Mouse (Mus musculus): ENCODE results near the gene Cep135. TPM values are rescaled to one million over a fixed set of nuclear protein-coding genes. Genes with fewer than 3 reads are reported as not detected.

Cep135 gene
- polyA plus RNA-seq, 1 experiment from 2014 or later: 8.0 TPM

DNA sequence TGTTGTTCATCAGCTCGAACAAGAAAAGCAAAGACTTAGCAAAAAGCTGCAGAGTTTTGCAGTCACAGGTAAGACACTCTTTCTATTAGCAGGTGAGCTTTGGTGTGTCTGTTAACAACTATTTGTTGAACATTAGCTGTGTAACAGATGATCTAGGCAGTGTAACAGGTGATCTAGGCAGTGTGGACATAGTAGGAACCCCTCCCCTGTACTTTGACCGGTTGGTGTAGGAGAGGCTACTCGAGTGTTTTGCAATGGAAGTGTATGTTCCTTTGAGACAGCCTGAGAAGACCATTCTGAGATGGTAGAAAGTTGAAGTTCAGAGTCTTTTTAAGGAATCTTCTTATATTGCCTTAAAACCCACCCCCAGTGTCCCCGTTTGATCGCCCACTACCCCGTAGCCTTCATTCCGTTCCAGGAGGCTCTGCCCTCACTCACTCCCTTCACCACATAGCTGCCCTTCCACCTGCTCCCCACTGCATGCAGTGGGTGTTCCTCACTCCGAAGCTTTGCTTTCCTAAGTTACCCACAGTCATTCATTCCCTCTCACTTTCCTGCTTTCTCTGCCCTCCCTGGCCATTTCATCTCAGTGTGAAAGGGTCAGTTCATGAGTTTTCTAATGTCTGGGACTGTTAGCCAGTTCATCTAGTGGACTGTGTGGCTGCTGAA is 21.3 kb downstream of the Cep135 start:
- 93% methylated on average over 8 of the region's 8 CpGs for WGBS
- ATAC-seq (ENCODE audit: insufficient number of reproducible peaks, low FRiP score, low TSS enrichment, low read depth): no peak
- Histone ChIP-seq H3K9ac (no peak overlapping the region), H3K9me3 (replicated peaks) (no peaks in the 10 kb centered on the region), H3K4me3 (replicated peaks) (no peak overlapping the region), H3K4me2 (replicated peaks) (no peak overlapping the region), H3K4me1 (no peaks in the 10 kb centered on the region), H3K36me3 (peaks cover 60% of the 10 kb centered on the region), H3K27me3 (no peaks in the 10 kb centered on the region), H3K27ac (replicated peaks) (no peak overlapping the region)

- Histone ChIP-seq H3K9me3 (replicated peaks) (no peaks in the 10 kb centered on the region), H3K4me2 (replicated peaks) (no peak overlapping the region), H3K4me3 (replicated peaks) (no peak overlapping the region), H3K4me1 (no peaks in the 10 kb centered on the region), H3K36me3 (peaks cover 65% of the 10 kb centered on the region), H3K27ac (replicated peaks) (peak overlapping the region; percentile 44; the same call in 1 of the 2 replicates), H3K27me3 (no peaks in the 10 kb centered on the region), H3K9ac (no peak overlapping the region)
- 62% methylated on average over 6 of the region's 6 CpGs for WGBS
- ATAC-seq (ENCODE audit: insufficient number of reproducible peaks, low FRiP score, low TSS enrichment, low read depth): no peak
Measured at GRCm38 (mm10) chr5:76612867-76613499, 24.5 kb downstream of the Cep135 start.

DNA sequence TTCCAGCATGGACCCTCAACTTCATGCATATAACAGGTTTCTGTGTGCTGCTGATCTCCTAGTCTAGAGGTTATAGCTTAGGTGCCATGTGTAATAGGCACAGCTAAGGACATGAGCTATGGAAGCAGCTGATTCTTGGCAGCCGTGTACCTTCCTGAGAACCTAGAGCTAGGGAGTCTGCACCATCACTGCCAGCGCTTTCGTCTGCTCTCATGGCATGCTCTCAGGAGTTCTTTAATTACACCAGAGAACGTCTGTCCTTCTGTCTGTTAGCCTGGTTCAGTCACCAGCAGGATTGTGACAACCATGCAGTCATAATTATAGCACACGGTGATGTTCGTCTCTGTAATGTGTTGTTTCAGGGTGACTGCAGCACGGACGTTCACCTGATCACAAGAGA is 26.8 kb downstream of the Cep135 start:
- Histone ChIP-seq H3K9ac (no peak overlapping the region), H3K36me3 (peaks cover 66% of the 10 kb centered on the region), H3K4me3 (replicated peaks) (no peak overlapping the region), H3K9me3 (replicated peaks) (no peaks in the 10 kb centered on the region), H3K4me1 (no peaks in the 10 kb centered on the region), H3K27me3 (no peaks in the 10 kb centered on the region), H3K27ac (replicated peaks) (no peak overlapping the region), H3K4me2 (replicated peaks) (no peak overlapping the region)
- no peak for ATAC-seq (ENCODE audit: insufficient number of reproducible peaks, low FRiP score, low TSS enrichment, low read depth)
- WGBS: 88% methylated on average over 8 of the region's 8 CpGs

- Histone ChIP-seq H3K4me1 (no peaks in the 10 kb centered on the region), H3K36me3 (peaks cover 60% of the 10 kb centered on the region), H3K9me3 (replicated peaks) (no peaks in the 10 kb centered on the region), H3K4me3 (replicated peaks) (no peak overlapping the region), H3K27ac (replicated peaks) (no peak overlapping the region), H3K27me3 (no peaks in the 10 kb centered on the region), H3K4me2 (replicated peaks) (no peak overlapping the region), H3K9ac (no peak overlapping the region)
- ATAC-seq (ENCODE audit: insufficient number of reproducible peaks, low FRiP score, low TSS enrichment, low read depth): no peak
- WGBS: 75% methylated on average over 2 of the region's 2 CpGs
Measured at GRCm38 (mm10) chr5:76616196-76616747, 27.8 kb downstream of the Cep135 start.

- WGBS: 81% methylated on average over 7 of the region's 7 CpGs
- Histone ChIP-seq H3K9me3 (replicated peaks) (no peaks in the 10 kb centered on the region), H3K27me3 (no peaks in the 10 kb centered on the region)
Measured at GRCm38 (mm10) chr5:76618750-76619149, 30.3 kb downstream of the Cep135 start.

DNA sequence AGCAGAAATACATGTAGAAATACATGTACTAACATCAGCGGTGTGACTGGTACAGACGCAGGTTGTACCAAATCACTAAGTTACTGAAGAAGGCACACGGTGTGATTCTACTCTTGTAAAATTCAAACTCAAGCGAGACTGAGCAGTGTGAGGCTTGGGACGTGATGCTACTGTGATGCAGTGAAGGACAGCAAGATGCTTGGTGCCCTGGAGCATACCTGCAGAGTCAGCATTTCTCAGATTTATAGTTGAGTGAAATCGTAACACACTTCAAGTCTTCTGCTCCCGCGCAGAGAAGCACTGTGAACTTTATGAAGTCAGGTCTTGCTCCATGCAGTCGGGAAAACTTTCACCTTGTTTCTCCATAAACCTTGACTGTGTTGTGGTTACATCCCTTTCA is 35.3 kb downstream of the Cep135 start:
- 92% methylated on average over 9 of the region's 9 CpGs for WGBS
- Histone ChIP-seq H3K36me3 (peaks cover 28% of the 10 kb centered on the region), H3K4me3 (replicated peaks) (no peak overlapping the region), H3K27ac (replicated peaks) (no peak overlapping the region), H3K4me2 (replicated peaks) (no peak overlapping the region), H3K4me1 (no peaks in the 10 kb centered on the region), H3K27me3 (no peaks in the 10 kb centered on the region), H3K9me3 (replicated peaks) (no peaks in the 10 kb centered on the region), H3K9ac (no peak overlapping the region)
- ATAC-seq (ENCODE audit: insufficient number of reproducible peaks, low FRiP score, low TSS enrichment, low read depth): no peak

More at GRCm38 (mm10) chr5:76618750-76619149, 30.3 kb downstream of the Cep135 start:
- H3K9ac ChIP-seq: no peak overlapping the region
- no peak overlapping the region for H3K4me3 ChIP-seq (replicated peaks)
- no peak for ATAC-seq (ENCODE audit: insufficient number of reproducible peaks, low FRiP score, low TSS enrichment, low read depth)
- peaks cover 55% of the 10 kb centered on the region for H3K36me3 ChIP-seq
- no peak overlapping the region for H3K27ac ChIP-seq (replicated peaks)
- H3K4me2 ChIP-seq (replicated peaks): no peak overlapping the region
- H3K4me1 ChIP-seq: no peaks in the 10 kb centered on the region

- no peak overlapping the region for H3K9ac ChIP-seq
- H3K36me3 ChIP-seq: peaks cover 20% of the 10 kb centered on the region
- no peak overlapping the region for H3K4me2 ChIP-seq (replicated peaks)
- whole genome bisulfite sequencing: 90% methylated on average over 1 of the region's 1 CpGs
- ATAC-seq (ENCODE audit: insufficient number of reproducible peaks, low FRiP score, low TSS enrichment, low read depth): no peak
- no peaks in the 10 kb centered on the region for H3K4me1 ChIP-seq
- no peaks in the 10 kb centered on the region for H3K9me3 ChIP-seq (replicated peaks)
- no peaks in the 10 kb centered on the region for H3K27me3 ChIP-seq
- no peak overlapping the region for H3K27ac ChIP-seq (replicated peaks)
- no peak overlapping the region for H3K4me3 ChIP-seq (replicated peaks)
Measured at GRCm38 (mm10) chr5:76627770-76628169, 39.3 kb downstream of the Cep135 start.

- 64% methylated on average over 10 of the region's 10 CpGs for WGBS
- H3K4me2 ChIP-seq (replicated peaks): no peak overlapping the region
- no peaks in the 10 kb centered on the region for H3K27me3 ChIP-seq
- H3K4me1 ChIP-seq: no peaks in the 10 kb centered on the region
- no peak for ATAC-seq (ENCODE audit: insufficient number of reproducible peaks, low FRiP score, low TSS enrichment, low read depth)
- no peak overlapping the region for H3K4me3 ChIP-seq (replicated peaks)
- no peak overlapping the region for H3K9ac ChIP-seq
- no peak overlapping the region for H3K27ac ChIP-seq (replicated peaks)
- no peaks in the 10 kb centered on the region for H3K9me3 ChIP-seq (replicated peaks)
- peaks cover 52% of the 10 kb centered on the region for H3K36me3 ChIP-seq
Measured at GRCm38 (mm10) chr5:76634012-76634411, 45.5 kb downstream of the Cep135 start.

DNA sequence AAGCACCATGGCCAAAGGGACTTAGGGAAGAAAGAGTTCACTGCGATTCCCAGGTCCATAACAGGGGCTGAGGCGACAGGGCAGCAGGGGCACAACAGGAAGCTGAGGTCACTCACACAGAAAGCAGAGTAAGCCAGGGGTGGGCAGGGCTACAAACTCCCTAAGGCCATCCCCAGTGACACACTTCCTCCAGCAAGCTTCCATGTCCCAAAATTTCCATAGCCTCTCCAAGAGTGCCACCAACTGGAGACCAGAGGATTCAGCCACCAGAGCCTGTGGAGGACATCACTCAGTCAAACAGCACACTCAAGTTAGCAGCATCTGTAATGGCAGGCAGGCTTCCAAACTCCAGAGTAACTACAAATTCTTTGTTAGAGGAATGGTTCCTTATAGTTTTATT is 47.1 kb downstream of the Cep135 start:
- no peak overlapping the region for H3K4me2 ChIP-seq (replicated peaks)
- no peak for ATAC-seq (ENCODE audit: insufficient number of reproducible peaks, low FRiP score, low TSS enrichment, low read depth)
- no peak overlapping the region for H3K9ac ChIP-seq
- peaks cover 64% of the 10 kb centered on the region for H3K36me3 ChIP-seq
- no peak overlapping the region for H3K4me3 ChIP-seq (replicated peaks)
- H3K9me3 ChIP-seq (replicated peaks): no peaks in the 10 kb centered on the region
- WGBS: 71% methylated on average over 2 of the region's 2 CpGs
- H3K27me3 ChIP-seq: no peaks in the 10 kb centered on the region
- H3K4me1 ChIP-seq: no peaks in the 10 kb centered on the region
- no peak overlapping the region for H3K27ac ChIP-seq (replicated peaks)

DNA sequence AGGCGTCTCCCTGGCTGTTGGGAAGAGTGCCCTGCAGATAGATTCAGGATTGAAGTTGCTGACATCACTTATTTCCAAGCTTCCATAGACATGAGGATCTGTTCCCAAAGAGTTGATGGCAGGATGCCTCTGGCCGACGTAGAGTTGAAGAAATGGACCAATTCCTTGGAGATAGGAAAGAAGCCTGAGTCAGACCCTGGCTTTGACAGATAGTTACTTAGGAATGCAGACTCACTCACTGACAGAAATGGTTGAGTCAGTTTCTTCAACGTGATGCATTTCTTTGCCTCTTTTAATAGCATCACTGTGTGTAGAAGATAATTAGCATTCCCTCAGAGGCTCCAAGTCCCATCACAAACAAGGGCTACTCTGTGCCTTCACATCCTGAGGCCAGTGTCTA is 53.6 kb downstream of the Cep135 start:
- Histone ChIP-seq H3K4me1 (no peaks in the 10 kb centered on the region), H3K9ac (no peak overlapping the region), H3K27me3 (no peaks in the 10 kb centered on the region), H3K9me3 (replicated peaks) (no peaks in the 10 kb centered on the region), H3K36me3 (peaks cover 58% of the 10 kb centered on the region), H3K27ac (replicated peaks) (no peak overlapping the region), H3K4me2 (replicated peaks) (no peak overlapping the region), H3K4me3 (replicated peaks) (no peak overlapping the region)
- no peak for ATAC-seq (ENCODE audit: insufficient number of reproducible peaks, low FRiP score, low TSS enrichment, low read depth)
- 84% methylated on average over 4 of the region's 4 CpGs for WGBS

GRCm38 (mm10) chr5:76644234-76644633 is 55.7 kb downstream of the Cep135 start:
- ATAC-seq (ENCODE audit: insufficient number of reproducible peaks, low FRiP score, low TSS enrichment, low read depth): no peak
- Histone ChIP-seq H3K27ac (replicated peaks) (no peak overlapping the region), H3K4me2 (replicated peaks) (no peak overlapping the region), H3K36me3 (peaks cover 40% of the 10 kb centered on the region), H3K4me3 (replicated peaks) (no peak overlapping the region), H3K4me1 (no peaks in the 10 kb centered on the region), H3K27me3 (no peaks in the 10 kb centered on the region), H3K9me3 (replicated peaks) (no peaks in the 10 kb centered on the region), H3K9ac (no peak overlapping the region)
- 91% methylated on average over 7 of the region's 7 CpGs for WGBS

Data from embryonic facial prominence, embryonic 15.5 days (tissue).